Mouse (Mus musculus) adipose tissue, adult 10 weeks (tissue): Measurements from ENCODE around the gene Polr2l. TPM values are rescaled to one million over a fixed set of nuclear protein-coding genes. Genes with fewer than 3 reads are reported as not detected.

Source experiments
- polyA plus RNA-seq: library from polyadenylated mRNA; stranded (reverse); fragments of 350-450 nt; fragmentation: Illumina TruSeq; extraction: RNeasy Lipid Tissue Mini Kit (QIAGEN cat#74804); gene quantifications from one replicate; pipeline ENCODE4 v1.2.3, GENCODE M21; 2014; ENCODE audit warnings: low read depth, low replicate concordance

The Polr2l gene
- polyA plus RNA-seq, result 42.2 TPM

DNA sequence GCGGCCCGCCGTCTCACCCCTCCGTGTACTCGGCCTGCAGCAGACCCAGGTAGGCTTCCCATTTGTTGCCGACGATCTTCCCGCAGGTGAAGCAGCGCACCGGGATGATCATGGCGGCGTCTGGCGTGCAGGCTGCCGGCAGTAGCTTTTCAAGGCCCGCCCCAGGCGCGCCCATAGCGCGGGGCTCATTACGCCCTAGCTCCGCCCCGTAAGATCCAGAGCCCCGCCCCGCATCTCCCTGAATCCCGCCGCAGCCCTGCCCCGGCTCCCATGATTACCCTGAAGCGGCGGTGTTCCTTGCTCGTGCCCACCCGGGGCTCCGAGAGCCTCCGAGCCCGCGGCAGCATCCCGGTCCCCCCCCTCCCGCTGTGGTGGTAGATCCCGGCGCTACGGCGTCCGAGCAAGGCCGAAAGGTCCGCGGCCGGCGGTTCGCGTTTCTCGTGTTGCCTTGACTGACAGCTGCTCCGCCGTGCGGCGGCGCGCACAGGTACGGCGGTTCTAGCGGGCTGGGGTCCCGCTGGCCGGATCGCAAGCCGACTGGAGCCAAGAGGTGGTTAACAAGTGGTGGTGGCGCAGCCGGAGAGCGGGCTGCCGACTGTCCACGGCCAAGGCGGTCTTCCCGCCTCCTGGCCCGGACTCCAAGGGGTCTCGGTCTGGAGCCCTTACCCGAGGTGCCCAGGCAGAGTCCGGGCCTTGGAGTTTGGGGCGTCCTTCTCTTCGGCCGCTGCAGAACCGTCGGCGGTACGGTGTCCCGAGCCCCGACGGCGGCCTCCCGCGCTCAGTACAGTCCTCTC is at the start of gene Polr2l, which contains the start of gene Tspan4:
Polr2l (minus strand) TSS at position 122 of the 794 bp plus-strand sequence.
Tspan4 (plus strand) TSS at position 230 of the 794 bp plus-strand sequence.

DNA sequence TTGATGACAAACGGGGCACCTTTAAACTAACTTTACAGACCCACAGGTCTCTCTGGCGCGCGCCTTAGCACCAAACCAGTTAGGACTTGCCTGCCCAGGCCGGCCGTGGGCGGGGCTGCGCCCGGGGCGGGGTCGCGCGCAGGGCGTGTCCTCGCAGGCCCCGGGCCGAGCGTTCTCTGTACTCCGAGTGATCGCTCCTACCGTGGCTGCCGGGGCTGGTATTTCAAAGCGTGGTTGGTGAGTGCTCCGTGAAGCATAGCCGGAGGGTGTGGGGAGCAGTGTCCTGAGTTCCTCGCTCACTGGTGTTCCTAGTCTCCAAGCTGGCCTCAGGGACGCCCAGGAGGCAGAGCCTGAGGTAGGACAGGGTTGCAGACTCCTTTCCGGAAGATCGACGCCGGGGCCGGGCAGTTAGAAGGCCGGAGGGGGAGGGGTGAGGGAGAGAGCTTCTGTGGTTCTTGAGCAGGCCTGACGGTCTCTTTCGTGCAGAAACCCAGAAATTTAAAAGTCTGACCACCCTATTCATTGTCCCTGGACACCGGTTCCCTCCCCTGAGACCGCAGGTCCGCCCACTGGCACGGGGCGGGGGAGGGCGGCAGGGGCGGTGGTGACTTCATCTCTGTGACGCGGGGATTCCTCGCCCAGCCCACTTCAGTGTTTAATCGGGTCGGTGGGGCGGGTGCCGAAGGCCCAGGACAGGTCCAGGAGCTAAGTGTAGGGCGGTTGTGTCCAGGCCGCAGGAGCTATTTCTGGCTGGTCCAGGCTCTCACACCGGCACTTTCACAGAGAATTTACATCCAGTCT is 7.5 kb downstream of the Polr2l start, which contains the start of gene Cd151:
Cd151 (plus strand) TSS at position 163 of the 801 bp plus-strand sequence.

GRCm38 (mm10) chr7:141460391-141461113 is 14.4 kb downstream of the Polr2l start, which contains the start of gene Cracr2b:
Gene Cracr2b (plus strand): TSS chr7:141461094.

GRCm38 (mm10) chr7:141454967-141455551 is 19.9 kb downstream of the Polr2l start, which contains the start of gene Pnpla2:
Gene Pnpla2 (plus strand): TSS chr7:141455198.

DNA sequence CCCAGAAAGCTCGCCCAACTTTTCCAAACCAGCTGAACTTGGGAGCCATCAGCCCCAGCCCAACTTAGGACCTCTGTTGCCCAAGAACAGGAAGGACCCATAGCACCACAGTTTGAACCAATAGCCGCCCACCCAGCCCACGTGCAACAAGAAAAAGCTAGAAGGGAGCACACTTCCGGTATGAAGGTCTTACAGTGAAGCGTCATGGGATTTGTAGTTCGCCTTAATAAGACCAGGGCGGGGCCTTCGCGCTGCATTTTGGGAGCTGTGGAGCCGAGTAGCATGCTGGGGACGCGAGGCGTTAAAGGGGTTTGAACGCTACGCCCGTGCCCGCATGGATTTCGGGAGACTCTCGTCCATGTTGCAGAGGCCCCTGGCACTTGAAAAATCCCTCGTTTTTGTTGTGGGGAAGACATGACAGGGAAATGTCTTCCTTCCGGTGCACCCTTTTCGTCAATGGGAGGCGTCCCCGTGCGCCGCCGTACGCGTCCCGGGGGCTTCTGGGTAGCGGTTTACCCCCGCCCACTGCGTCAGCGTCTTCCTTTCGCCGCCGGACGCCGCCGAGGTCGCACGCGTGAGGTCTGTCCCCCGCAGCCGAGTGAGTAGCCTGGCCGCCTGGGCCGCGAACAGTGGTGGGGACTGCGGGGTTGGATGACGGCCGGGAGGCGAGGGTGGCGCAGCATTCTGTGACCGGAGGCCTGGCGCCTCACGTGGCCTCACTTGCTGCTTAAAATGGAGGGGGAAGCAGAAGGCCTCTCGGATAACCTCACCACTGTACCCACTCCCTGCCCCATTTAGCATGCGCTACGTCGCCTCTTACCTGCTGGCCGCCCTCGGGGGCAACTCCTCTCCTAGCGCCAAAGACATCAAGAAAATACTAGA is 27.6 kb downstream of the Polr2l start, which contains the start of gene Rplp2:
Rplp2 (plus strand) TSS at position 261 of the 882 bp plus-strand sequence.

GRCm38 (mm10) chr7:141443828-141444237 is 31.1 kb downstream of the Polr2l start, which contains the start of gene Pidd1:
Gene Pidd1 (minus strand): TSS chr7:141444025.

GRCm38 (mm10) chr7:141437178-141438120 is 37.5 kb downstream of the Polr2l start, which contains the start of gene Slc25a22:
Gene Slc25a22 (minus strand): TSS chr7:141437892.

DNA sequence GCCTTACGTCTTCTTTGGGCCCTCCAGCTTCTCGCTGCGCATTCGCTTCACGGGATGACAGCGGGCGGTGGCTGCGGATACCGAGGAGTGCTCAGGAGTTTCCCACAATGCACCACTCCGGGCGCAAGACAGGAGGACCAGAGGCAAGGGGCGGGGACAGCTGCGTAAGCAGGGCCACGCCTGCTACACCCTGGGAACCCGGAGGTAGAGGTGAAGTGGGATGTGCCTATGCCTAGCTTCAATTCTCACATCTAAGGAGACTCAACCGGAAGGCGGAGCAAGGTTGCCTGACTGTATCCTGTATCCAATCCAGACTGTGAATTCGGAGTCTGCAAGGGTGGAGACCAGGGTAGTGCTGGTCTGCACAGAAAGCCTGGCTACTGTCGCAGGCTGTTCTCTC is 45.6 kb downstream of the Polr2l start, which contains the start of gene Cend1:
Cend1 (minus strand) TSS at position 182 of the 400 bp plus-strand sequence.

Other genes with a start within 250 kb of the Polr2l start
- 67.3 TPM for gene Phrf1, start 246.3 kb downstream of the Polr2l start, polyA plus RNA-seq
- 29.8 TPM for gene Irf7, start 208.7 kb downstream of the Polr2l start, polyA plus RNA-seq
- 18.4 TPM for gene Cdhr5, start 198.3 kb downstream of the Polr2l start, polyA plus RNA-seq
- 3.7 TPM for gene Sct, start 196.0 kb downstream of the Polr2l start, polyA plus RNA-seq
- gene Drd4, start 183.1 kb downstream of the Polr2l start, polyA plus RNA-seq, result 1.7 TPM
- gene Deaf1, start 147.4 kb downstream of the Polr2l start, polyA plus RNA-seq, result 27.2 TPM
- gene Tmem80, start 147.4 kb downstream of the Polr2l start, polyA plus RNA-seq, result 48.5 TPM
- gene Eps8l2, start 136.3 kb downstream of the Polr2l start, polyA plus RNA-seq, result 16.2 TPM
- gene Taldo1, start 82.9 kb downstream of the Polr2l start, polyA plus RNA-seq, result 268 TPM
- 49.8 TPM for gene Gatd1, start 61.0 kb downstream of the Polr2l start, polyA plus RNA-seq
- 0.17 TPM for gene Cend1, start 45.6 kb downstream of the Polr2l start, polyA plus RNA-seq
- 75.9 TPM for gene Slc25a22, start 37.2 kb downstream of the Polr2l start, polyA plus RNA-seq
- 4.1 TPM for gene Pidd1, start 31.1 kb downstream of the Polr2l start, polyA plus RNA-seq
- gene Rplp2, start 27.8 kb downstream of the Polr2l start, polyA plus RNA-seq, result 1,068 TPM
- 949 TPM for gene Pnpla2, start 19.9 kb downstream of the Polr2l start, polyA plus RNA-seq
- gene Cracr2b, start 14.0 kb downstream of the Polr2l start, polyA plus RNA-seq, result 58.5 TPM
- 308 TPM for gene Cd151, start 7.7 kb downstream of the Polr2l start, polyA plus RNA-seq
- 49.5 TPM for gene Tspan4, start 108 bp upstream of the Polr2l start, polyA plus RNA-seq
- gene Chid1, start 64.7 kb upstream of the Polr2l start, polyA plus RNA-seq, result 90.3 TPM
- 55.6 TPM for gene Ap2a2, start 87.0 kb upstream of the Polr2l start, polyA plus RNA-seq
- not detected for gene Muc6, start 180.2 kb upstream of the Polr2l start, polyA plus RNA-seq
- 5.9 TPM for gene Muc2, start 215.2 kb upstream of the Polr2l start, polyA plus RNA-seq